Mouse (Mus musculus): Measurements from ENCODE around the gene Ccl17.

DNA sequence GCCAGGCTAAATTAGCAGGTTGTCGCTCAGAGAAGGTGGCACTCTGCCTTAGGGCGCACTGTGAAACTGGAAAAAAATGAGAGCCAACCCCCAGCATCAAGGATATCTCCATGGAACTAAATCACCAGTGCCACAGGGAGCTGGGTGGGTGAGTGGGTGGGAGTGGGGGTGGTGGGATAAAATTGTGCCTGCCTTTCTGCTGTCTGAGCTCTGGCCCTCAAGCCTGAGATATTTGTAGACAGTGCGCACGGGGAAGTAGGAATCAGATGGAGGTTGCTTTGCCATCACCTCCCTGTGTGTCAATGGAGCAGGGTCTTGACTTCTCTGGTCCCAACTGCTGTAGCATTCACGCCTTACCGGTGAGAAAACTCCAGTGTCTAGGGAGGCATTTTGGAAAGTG is 37.2 kb upstream of the Ccl17 start:
- TF ChIP-seq FLI1 (IDR thresholded peaks at IDR 0.05; ENCODE audit: low read length) (no peak), GATA1 (IDR thresholded peaks at IDR 0.05; ENCODE audit: borderline replicate concordance, low read length) (no peak)
